Mouse (Mus musculus) liver, embryonic 11.5 days (tissue): ENCODE data around the gene Psg25. TPM values are rescaled to one million over a fixed set of nuclear protein-coding genes. Genes with fewer than 3 reads are reported as not detected.
"Not testable (repeated sequence)": the region's sequence is repeated elsewhere in the genome, so short reads cannot be mapped to it uniquely, and the experiment has no call there.

Source experiments
- ATAC-seq: fragments of 200-750 bp; cut with Nextera tagmentation; replicated peaks from 2 replicates; pipeline ENCODE4 v1.8.0; 2017; ENCODE audit warnings: moderate number of reproducible peaks, mild to moderate bottlenecking, moderate TSS enrichment, moderate library complexity; ENCODE audit not compliant: low FRiP score
- DNase-seq: peaks from one replicate; pipeline ENCODE4 v3.0.0-alpha.2; 2017; ENCODE audit warnings: low spot score
- H3K27ac ChIP-seq: fragments of 300-500 bp; sonication (generic); 2 replicates; pipeline ENCODE4 v1.5.1; 2014; ENCODE audit warnings: mild to moderate bottlenecking, low read depth, low read length, control low read depth
- H3K27me3 ChIP-seq: fragments of 300-500 bp; sonication (generic); replicated peaks from 2 replicates; pipeline ENCODE4 v1.6.1; 2014; ENCODE audit warnings: low read length, mixed read lengths; ENCODE audit not compliant: control insufficient read depth, insufficient read depth
- H3K36me3 ChIP-seq: fragments of 300-500 bp; sonication (generic); 2 replicates; pipeline ENCODE4 v1.6.1; 2014; ENCODE audit warnings: mild to moderate bottlenecking, low read length, moderate library complexity, mixed read lengths; ENCODE audit not compliant: control insufficient read depth, insufficient read depth
- H3K4me1 ChIP-seq: fragments of 300-500 bp; sonication (generic); replicated peaks from 2 replicates; pipeline ENCODE4 v1.6.1; 2014; ENCODE audit warnings: low read length, mixed read lengths; ENCODE audit not compliant: control insufficient read depth, insufficient read depth
- H3K4me2 ChIP-seq: fragments of 300-500 bp; sonication (generic); 2 replicates; pipeline ENCODE4 v1.6.1; 2014; ENCODE audit warnings: mild to moderate bottlenecking, control low read depth, moderate library complexity
- H3K4me3 ChIP-seq: fragments of 300-500 bp; sonication (generic); 2 replicates; pipeline ENCODE4 v1.5.1; 2014; ENCODE audit warnings: low read depth, low read length, control low read depth
- H3K9ac ChIP-seq: fragments of 300-500 bp; sonication (generic); 2 replicates; pipeline ENCODE4 v1.6.1; 2014; ENCODE audit warnings: low read depth, low read length, control low read depth
- H3K9me3 ChIP-seq: fragments of 300-500 bp; sonication (generic); 2 replicates; pipeline ENCODE4 v1.6.1; 2016; ENCODE audit warnings: low read length, inconsistent platforms, mixed read lengths; ENCODE audit not compliant: control insufficient read depth
- WGBS: fragments of 180-500 bp; shearing (Covaris S2); extraction: QIAGEN DNeasy Blood & Tissue Kit; methylation state at CpG from one replicate; pipeline ENCODE4 v1.1.7; 2014; 5-methylcytosine and 5-hydroxymethylcytosine counted together
- polyA plus RNA-seq: library from polyadenylated mRNA; unstranded; fragments of >200 nt; fragmentation: Nextera tagmentation; extraction: Ambion mirVana; gene quantifications from 2 replicates; pipeline ENCODE4 v1.2.1, GENCODE M21; 2014

Gene Psg25
- polyA plus RNA-seq = not detected in 2 replicates

- H3K4me2 ChIP-seq = no peak within 1 kb of the TSS
- H3K4me3 ChIP-seq = no peak within 1 kb of the TSS
- H3K27ac ChIP-seq = no peak within 1 kb of the TSS
Measured at GRCm38 (mm10) chr7:18532169-18532568, at the start of gene Psg25. TSS of gene Psg25 (minus strand) at chr7:18532269.

GRCm38 (mm10) chr7:18567205-18567604 is 35.1 kb upstream of the Psg25 start, which contains the start of gene Psg27:
TSS of gene Psg27 (minus strand) at chr7:18567305.
- no peaks in the 10 kb centered on the region for H3K27me3 ChIP-seq
- H3K9ac ChIP-seq = no peak within 1 kb of the TSS
- H3K36me3 ChIP-seq = no peaks in the 10 kb centered on the region
- H3K4me3 ChIP-seq = no peak within 1 kb of the TSS
- DNase-seq = no peak
- no peak within 1 kb of the TSS for H3K4me2 ChIP-seq
- no peaks in the 10 kb centered on the region for H3K4me1 ChIP-seq
- no peaks in the 10 kb centered on the region for H3K9me3 ChIP-seq
- no peak within 1 kb of the TSS for H3K27ac ChIP-seq
- ATAC-seq = no peak
- WGBS = 71% methylated on average over 3 of the region's 3 CpGs

More at GRCm38 (mm10) chr7:18532169-18532568, at the start of gene Psg25:
- WGBS = 81% methylated on average over 1 of the region's 1 CpGs
- Histone ChIP-seq H3K4me1 (no peaks in the 10 kb centered on the region), H3K36me3 (no peaks in the 10 kb centered on the region), H3K9me3 (no peaks in the 10 kb centered on the region), H3K27me3 (no peaks in the 10 kb centered on the region), H3K9ac (no peak within 1 kb of the TSS)
- ATAC-seq (no peak), DNase-seq (no peak)

- no peak for DNase-seq
- Histone ChIP-seq H3K27me3 (no peaks in the 10 kb centered on the region), H3K4me3 (no peak overlapping the region), H3K9ac (no peak overlapping the region), H3K27ac (no peak overlapping the region), H3K4me2 (no peak overlapping the region), H3K4me1 (no peaks in the 10 kb centered on the region), H3K9me3 (no peaks in the 10 kb centered on the region), H3K36me3 (no peaks in the 10 kb centered on the region)
- no peak for ATAC-seq
Measured at GRCm38 (mm10) chr7:18559850-18560249, 27.8 kb upstream of the Psg25 start.

- not testable (repeated sequence) for H3K4me1 ChIP-seq
Measured at GRCm38 (mm10) chr7:18555751-18556150, 23.7 kb upstream of the Psg25 start.

GRCm38 (mm10) chr7:18533420-18533819 is 1.4 kb upstream of the Psg25 start:
- Histone ChIP-seq H3K4me3 (no peak overlapping the region), H3K36me3 (no peaks in the 10 kb centered on the region), H3K9me3 (no peaks in the 10 kb centered on the region), H3K27me3 (no peaks in the 10 kb centered on the region), H3K4me1 (no peaks in the 10 kb centered on the region), H3K4me2 (no peak overlapping the region), H3K9ac (no peak overlapping the region), H3K27ac (no peak overlapping the region)
- 41% methylated on average over 3 of the region's 3 CpGs for WGBS
- no peak for ATAC-seq
- no peak for DNase-seq

More at GRCm38 (mm10) chr7:18555751-18556150, 23.7 kb upstream of the Psg25 start:
- not testable (repeated sequence) for H3K4me2 ChIP-seq, H3K4me3 ChIP-seq, H3K9ac ChIP-seq, ATAC-seq, DNase-seq, H3K9me3 ChIP-seq, H3K27me3 ChIP-seq, H3K27ac ChIP-seq, H3K36me3 ChIP-seq
- WGBS = 70% methylated on average over 3 of the region's 3 CpGs

- no peak for DNase-seq
- Histone ChIP-seq H3K36me3 (no peaks in the 10 kb centered on the region), H3K9me3 (no peaks in the 10 kb centered on the region), H3K4me1 (no peaks in the 10 kb centered on the region), H3K9ac (no peak overlapping the region), H3K27me3 (no peaks in the 10 kb centered on the region), H3K4me2 (no peak overlapping the region), H3K27ac (no peak overlapping the region), H3K4me3 (no peak overlapping the region)
- 90% methylated on average over 8 of the region's 8 CpGs for WGBS
- no peak for ATAC-seq
Measured at GRCm38 (mm10) chr7:18524668-18525067, 7.4 kb downstream of the Psg25 start.

GRCm38 (mm10) chr7:18512848-18513247 is 19.2 kb downstream of the Psg25 start:
- not testable (repeated sequence) for H3K4me3 ChIP-seq, H3K9ac ChIP-seq, H3K36me3 ChIP-seq, H3K9me3 ChIP-seq, H3K27me3 ChIP-seq, DNase-seq, ATAC-seq, H3K27ac ChIP-seq, H3K4me2 ChIP-seq, H3K4me1 ChIP-seq

GRCm38 (mm10) chr7:18512417-18512816 is 19.7 kb downstream of the Psg25 start:
- not testable (repeated sequence) for H3K27ac ChIP-seq, H3K9me3 ChIP-seq, H3K4me2 ChIP-seq, H3K4me3 ChIP-seq, ATAC-seq, H3K36me3 ChIP-seq, H3K27me3 ChIP-seq, H3K9ac ChIP-seq, H3K4me1 ChIP-seq, DNase-seq
- 44% methylated on average over 2 of the region's 2 CpGs for WGBS

GRCm38 (mm10) chr7:18511479-18511878 is 20.6 kb downstream of the Psg25 start:
- no peaks in the 10 kb centered on the region for H3K27me3 ChIP-seq
- ATAC-seq = no peak

More at GRCm38 (mm10) chr7:18511479-18511878, 20.6 kb downstream of the Psg25 start:
- no peaks in the 10 kb centered on the region for H3K4me1 ChIP-seq
- H3K9ac ChIP-seq = no peak overlapping the region
- no peak overlapping the region for H3K4me2 ChIP-seq
- H3K36me3 ChIP-seq = no peaks in the 10 kb centered on the region
- H3K9me3 ChIP-seq = no peaks in the 10 kb centered on the region
- no peak overlapping the region for H3K27ac ChIP-seq
- 28% methylated on average over 9 of the region's 9 CpGs for WGBS
- DNase-seq = no peak
- H3K4me3 ChIP-seq = no peak overlapping the region
